Mouse (Mus musculus) left cerebral cortex, postnatal 10 days (tissue): ENCODE results near the gene Spsb3. TPM values are rescaled to one million over a fixed set of nuclear protein-coding genes. Genes with fewer than 3 reads are reported as not detected.

Experiments
- DNase-seq, 2 experiments: peaks; one replicate each; pipeline ENCODE4 v3.0.0; 2021 to 2022; ENCODE audit warnings: low spot score in 2 of 2, mixed read lengths in 1 of 2; ENCODE audit errors: extremely low spot score in 1 of 2
- intact Hi-C: fragments of 180-260 bp; cut with DNase I; formaldehyde crosslinking; loops from one replicate; pipeline ENCODE4 v1.15.1; 2025
- total RNA-seq, 2 experiments: library from RNA; stranded (reverse); gene quantifications; 2 replicates each; pipeline ENCODE4 v1.2.3; 2021

The Spsb3 gene
- total RNA-seq, 2 experiments from 2014 or later, result 48.0 to 48.3 TPM

DNA sequence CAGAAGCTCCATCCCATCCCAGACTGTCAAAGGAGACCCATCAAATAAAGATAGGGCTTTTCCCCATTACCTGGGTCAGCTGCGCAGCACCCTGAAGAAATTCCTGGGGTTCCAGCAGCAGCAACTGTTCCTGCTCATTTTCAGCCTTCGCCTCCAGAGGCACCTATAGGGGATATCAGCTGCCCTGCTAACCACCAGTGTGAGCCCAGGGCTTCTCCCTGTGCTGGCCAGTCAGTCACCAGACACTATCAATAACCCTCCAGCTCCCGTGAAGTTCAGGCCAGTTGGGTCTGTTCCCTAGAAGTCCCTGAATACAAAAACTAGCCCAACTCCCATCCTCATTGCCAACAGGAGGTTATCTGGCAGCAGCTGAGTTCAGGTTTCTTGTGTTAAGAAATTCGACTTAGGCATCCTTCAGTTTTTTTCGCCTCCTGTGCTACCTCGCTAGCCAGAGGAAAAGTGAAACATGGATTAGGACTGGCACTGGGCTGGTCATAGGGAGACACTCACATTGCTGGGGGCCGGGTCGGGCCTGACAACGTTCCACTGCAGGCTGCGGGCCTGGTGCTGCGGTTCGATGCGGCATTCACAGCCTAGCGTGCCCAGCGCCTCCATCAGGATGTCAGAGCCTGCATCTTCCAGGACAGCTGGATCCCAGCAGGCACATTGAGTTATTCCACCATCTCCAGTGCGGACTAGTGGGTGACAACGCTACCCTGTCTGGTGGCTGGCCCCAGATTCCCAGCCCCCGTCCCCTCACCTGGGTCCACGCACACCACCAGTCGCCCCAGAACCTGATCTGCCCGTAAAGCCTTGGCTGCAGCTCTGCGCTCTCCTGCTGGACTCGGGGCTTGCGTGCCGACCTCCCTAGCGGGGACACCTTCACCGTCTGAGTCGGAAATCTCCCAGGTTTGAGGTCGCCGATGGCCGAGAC lies 7.9 kb downstream of the Spsb3 start:
- intact Hi-C loops, result no loop called here
- DNase-seq, result peak in 1 of 2 experiments; percentile 54

DNA sequence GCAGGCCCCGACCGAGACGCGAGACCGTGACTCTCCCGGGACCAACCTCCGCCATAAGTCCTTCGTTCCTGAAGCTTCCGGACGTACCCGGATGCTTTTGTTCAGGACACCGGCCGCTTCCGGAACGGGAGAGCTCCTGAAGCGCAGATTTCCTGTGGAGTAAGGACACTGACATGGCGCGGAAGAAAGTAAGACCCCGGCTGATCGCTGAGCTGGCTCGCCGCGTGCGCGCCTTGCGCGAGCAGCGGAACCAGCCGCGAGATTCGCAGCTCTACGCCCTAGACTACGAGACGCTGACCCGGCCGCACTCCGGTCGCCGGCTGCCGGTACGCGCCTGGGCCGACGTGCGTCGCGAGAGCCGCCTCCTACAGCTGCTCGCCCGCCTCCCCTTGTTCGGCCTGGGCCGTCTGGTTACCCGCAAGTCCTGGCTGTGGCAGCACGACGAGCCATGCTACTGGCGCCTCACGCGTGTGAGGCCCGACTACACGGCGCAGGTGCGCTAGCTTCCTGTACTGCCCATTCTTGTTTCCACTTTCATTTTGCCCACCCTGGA lies 8.6 kb downstream of the Spsb3 start, which contains the start of the genes Eme2 and Mrps34:
Eme2 (minus strand) TSS at position 93 of the 553 bp plus-strand sequence.
Mrps34 (plus strand) TSS at position 122 of the 553 bp plus-strand sequence.
- intact Hi-C loops, result no loop called here
- DNase-seq, result peak; percentile 80 to 88

- DNase-seq, result no peak
- intact Hi-C loops, result no loop called here
Measured at GRCm38 (mm10) chr17:24895571-24896240, 9.3 kb downstream of the Spsb3 start.

DNA sequence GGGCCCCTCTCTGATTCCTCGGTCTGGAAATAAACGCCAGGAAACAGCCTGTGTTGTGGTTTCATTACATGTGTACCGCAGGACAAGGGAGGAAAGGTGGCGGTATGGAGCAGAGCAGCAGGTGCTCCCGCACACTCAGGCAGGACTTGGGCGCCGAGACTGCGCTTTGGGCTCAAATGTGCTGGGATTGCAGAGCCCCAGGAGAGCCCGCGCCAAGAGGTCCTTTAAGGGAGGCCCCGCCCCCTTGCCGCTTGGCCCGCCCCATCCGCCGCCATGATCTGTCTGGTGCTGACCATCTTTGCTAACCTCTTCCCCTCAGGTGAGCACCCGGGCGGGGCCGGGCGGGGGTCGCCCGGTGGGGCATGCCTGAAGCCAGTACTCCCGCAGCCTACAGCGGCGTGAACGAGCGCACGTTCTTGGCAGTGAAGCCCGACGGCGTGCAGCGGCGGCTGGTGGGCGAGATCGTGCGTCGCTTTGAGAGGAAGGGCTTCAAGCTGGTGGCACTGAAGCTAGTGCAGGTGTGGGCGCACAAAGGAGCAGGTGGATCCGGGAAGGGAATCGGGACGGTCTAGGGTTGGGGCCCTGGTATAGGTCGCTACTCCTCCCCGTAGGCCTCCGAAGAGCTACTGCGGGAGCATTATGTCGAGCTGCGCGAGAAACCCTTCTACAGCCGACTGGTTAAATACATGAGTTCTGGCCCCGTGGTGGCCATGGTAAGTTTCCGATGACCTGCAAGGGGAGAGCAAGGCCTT lies 10.0 kb downstream of the Spsb3 start, which contains the start of gene Nme3:
Nme3 (plus strand) TSS at position 260 of the 752 bp plus-strand sequence.
- DNase-seq, result peak; percentile 60 to 85
- intact Hi-C loops, result no loop called here

DNA sequence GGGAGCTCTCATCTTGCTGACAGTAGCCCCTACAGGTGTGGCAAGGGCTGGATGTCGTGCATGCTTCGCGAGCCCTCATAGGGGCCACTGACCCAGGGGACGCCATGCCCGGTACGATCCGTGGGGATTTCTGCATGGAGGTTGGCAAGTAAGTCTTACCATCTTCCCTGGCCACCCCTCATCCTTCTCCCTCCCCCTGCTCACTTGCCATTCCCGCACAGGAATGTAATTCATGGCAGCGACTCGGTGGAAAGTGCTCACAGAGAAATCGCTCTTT lies 10.5 kb downstream of the Spsb3 start:
- intact Hi-C loops, result no loop called here
- peak in 1 of 2 experiments; percentile 45 for DNase-seq

GRCm38 (mm10) chr17:24897600-24897999 lies 11.2 kb downstream of the Spsb3 start:
- intact Hi-C loops, result no loop called here
- no peak for DNase-seq

- no peak for DNase-seq
- intact Hi-C loops, result no loop called here
Measured at GRCm38 (mm10) chr17:24898041-24898854, 11.8 kb downstream of the Spsb3 start.

GRCm38 (mm10) chr17:24899153-24899552 lies 12.7 kb downstream of the Spsb3 start:
- intact Hi-C loops, result no loop called here

DNA sequence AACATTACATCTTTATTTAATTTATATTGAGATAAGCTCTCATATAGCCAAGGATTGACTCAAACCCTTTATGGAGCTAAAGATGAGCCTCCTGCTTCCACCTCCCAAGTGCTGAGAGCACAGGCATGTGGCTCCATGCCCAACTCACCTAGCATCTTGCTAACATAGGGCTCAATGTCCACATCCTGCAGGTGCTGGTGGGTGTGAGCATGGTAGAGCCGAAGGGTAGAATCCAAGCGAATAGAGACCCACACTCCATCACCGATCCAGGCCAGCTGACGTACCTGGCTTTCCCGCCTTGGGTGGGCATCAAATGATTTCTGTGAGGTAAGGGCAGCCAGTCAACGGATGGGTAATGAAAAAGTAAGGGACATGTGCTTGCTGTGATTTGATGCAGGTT lies 13.6 kb downstream of the Spsb3 start:
- DNase-seq, result no peak
- intact Hi-C loops, result no loop called here

More at GRCm38 (mm10) chr17:24899153-24899552, 12.7 kb downstream of the Spsb3 start:
- no peak for DNase-seq

- DNase-seq, result no peak
- intact Hi-C loops, result no loop called here
Measured at GRCm38 (mm10) chr17:24902124-24902523, 15.7 kb downstream of the Spsb3 start.

GRCm38 (mm10) chr17:24902671-24903474 lies 16.4 kb downstream of the Spsb3 start:
- peak in 1 of 2 experiments; percentile 50 for DNase-seq
- intact Hi-C loops, result no loop called here

- DNase-seq, result peak in 1 of 2 experiments; percentile 18
- intact Hi-C loops, result no loop called here
Measured at GRCm38 (mm10) chr17:24903767-24904166, 17.3 kb downstream of the Spsb3 start.

DNA sequence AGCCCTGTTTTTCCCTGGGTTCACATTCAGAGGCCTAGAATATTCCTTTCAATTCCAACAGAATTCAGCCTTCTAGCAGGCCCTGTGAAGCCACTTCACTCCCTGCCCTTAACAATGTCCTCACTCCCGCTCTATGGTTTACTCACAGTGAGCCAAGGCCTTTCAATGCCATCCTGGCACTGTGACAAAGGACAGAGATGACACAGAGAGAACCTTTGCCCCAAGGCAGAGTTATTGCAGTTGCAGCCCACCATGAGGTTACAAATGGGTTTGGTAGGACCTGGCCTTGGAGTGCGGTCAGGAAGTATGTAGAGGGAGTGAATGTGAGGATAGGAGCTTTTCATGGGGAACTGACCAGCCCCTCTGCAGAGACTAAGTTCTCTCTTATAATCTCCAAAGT lies 21.1 kb downstream of the Spsb3 start:
- DNase-seq, result no peak
- intact Hi-C loops, result no loop called here

DNA sequence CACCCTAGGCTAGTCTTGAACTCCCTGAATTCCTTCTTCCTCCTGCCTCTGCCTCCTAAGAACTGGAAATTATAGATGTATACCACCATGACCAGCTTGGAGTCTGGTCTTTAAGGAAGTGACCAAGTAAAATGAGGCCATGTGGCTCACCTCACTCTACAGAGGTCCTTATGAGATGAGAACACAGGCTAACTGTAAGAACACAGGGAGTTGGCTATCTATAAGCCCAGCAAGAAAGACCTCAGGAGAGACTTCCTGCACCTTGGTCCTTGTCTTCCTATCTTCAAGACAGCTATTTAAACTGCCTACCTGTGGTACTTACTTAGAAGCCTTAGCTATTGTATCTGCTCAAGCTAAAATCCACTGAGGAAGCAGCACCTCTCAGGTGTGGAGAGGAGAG lies 27.5 kb downstream of the Spsb3 start:
- intact Hi-C loops, result no loop called here
- no peak for DNase-seq

GRCm38 (mm10) chr17:24923246-24923645 lies 36.8 kb downstream of the Spsb3 start:
- intact Hi-C loops, result no loop called here
- DNase-seq, result no peak

GRCm38 (mm10) chr17:24929506-24929905 lies 43.1 kb downstream of the Spsb3 start:
- intact Hi-C loops, result loop anchor here (5.0 kb wide), 1 partner anchor 38 kb away; no protein-coding TSS in a partner anchor
- DNase-seq, result no peak

- DNase-seq, result no peak
- intact Hi-C loops, result no loop called here
Measured at GRCm38 (mm10) chr17:24932431-24932830, 46.0 kb downstream of the Spsb3 start.
